Mouse (Mus musculus) myocyte (in vitro differentiated cells): ENCODE data around the gene Ibsp. TPM values are rescaled to one million over a fixed set of nuclear protein-coding genes. Genes with fewer than 3 reads are reported as not detected.
A peak's percentile ranks its signal among the peaks of the same experiment; 100 is the strongest.

Experiments
- H3K27me3 ChIP-seq: one replicate; pipeline ENCODE4 v1.6.1; 2011; ENCODE audit not compliant: control insufficient read depth, insufficient read depth, insufficient read length
- H3K36me3 ChIP-seq: one replicate; pipeline ENCODE4 v1.6.1; 2011; ENCODE audit not compliant: control insufficient read depth, insufficient read depth
- H3K4me2 ChIP-seq: one replicate; pipeline ENCODE4 v1.6.1; 2011; ENCODE audit warnings: low read depth, control low read depth
- H3K4me3 ChIP-seq: one replicate; pipeline ENCODE4 v1.5.1; 2011; ENCODE audit warnings: mild to moderate bottlenecking, control low read depth, moderate library complexity
- H3K79me2 ChIP-seq: one replicate; pipeline ENCODE4 v1.6.1; 2011; ENCODE audit not compliant: control insufficient read depth, insufficient read depth
- H3ac ChIP-seq: one replicate; pipeline ENCODE4 v1.6.1; 2011; ENCODE audit not compliant: control insufficient read depth, insufficient read length
- CEBPB ChIP-seq: IDR thresholded peaks from 2 replicates; pipeline ENCODE4 v1.6.1; 2011; ENCODE audit warnings: mild to moderate bottlenecking, moderate library complexity; ENCODE audit not compliant: poor library complexity, insufficient read depth, severe bottlenecking
- E2F4 ChIP-seq: IDR thresholded peaks from one replicate; pipeline ENCODE4 v1.6.1; 2011; ENCODE audit warnings: mild to moderate bottlenecking, control low read depth, moderate library complexity; ENCODE audit not compliant: insufficient read depth
- MAX ChIP-seq: IDR thresholded peaks from one replicate; pipeline ENCODE4 v1.6.1; 2011; ENCODE audit warnings: low read depth, mild to moderate bottlenecking, control low read depth
- MYOD1 ChIP-seq, 3 experiments: IDR thresholded peaks; one replicate each; pipeline ENCODE4 v1.6.1; 2011; ENCODE audit warnings: control low read depth in 2 of 3, low read depth in 2 of 3, mild to moderate bottlenecking in 2 of 3, moderate library complexity in 1 of 3; ENCODE audit not compliant: insufficient read length in 2 of 3, control insufficient read depth in 1 of 3
- MYOG ChIP-seq, 3 experiments: IDR thresholded peaks; one replicate each; pipeline ENCODE4 v1.6.1; 2011; ENCODE audit warnings: control low read depth in 2 of 3, low read depth in 2 of 3, mild to moderate bottlenecking in 2 of 3; ENCODE audit not compliant: insufficient read length in 2 of 3, control insufficient read depth in 1 of 3, insufficient read depth in 1 of 3
- POLR2A ChIP-seq: IDR thresholded peaks from one replicate; pipeline ENCODE4 v1.6.1; 2011; ENCODE audit warnings: low read depth, mild to moderate bottlenecking, control low read depth, moderate library complexity; ENCODE audit not compliant: insufficient read length
- POLR2AphosphoS2 ChIP-seq: IDR thresholded peaks from one replicate; pipeline ENCODE4 v1.6.1; 2011; ENCODE audit warnings: low read depth, control low read depth; ENCODE audit not compliant: insufficient read length
- REST ChIP-seq: IDR thresholded peaks from one replicate; pipeline ENCODE4 v1.6.1; 2011; ENCODE audit warnings: mild to moderate bottlenecking, control low read depth, moderate library complexity; ENCODE audit not compliant: insufficient read depth, insufficient read length
- SRF ChIP-seq: IDR thresholded peaks from one replicate; pipeline ENCODE4 v1.6.1; 2011; ENCODE audit warnings: low read depth; ENCODE audit not compliant: control insufficient read depth, insufficient read length
- TCF12 ChIP-seq: IDR thresholded peaks from one replicate; pipeline ENCODE4 v1.6.1; 2011; ENCODE audit warnings: mild to moderate bottlenecking, control low read depth; ENCODE audit not compliant: poor library complexity, insufficient read depth, severe bottlenecking
- TCF3 ChIP-seq: IDR thresholded peaks from one replicate; pipeline ENCODE4 v1.6.1; 2011; ENCODE audit warnings: low read depth, control low read depth; ENCODE audit not compliant: insufficient read length
- USF1 ChIP-seq: IDR thresholded peaks from one replicate; pipeline ENCODE4 v1.6.1; 2011; ENCODE audit warnings: low read depth, mild to moderate bottlenecking, control low read depth, moderate library complexity
- polyA plus RNA-seq: library from polyadenylated mRNA; unstranded; fragments of >200 nt; fragmentation: generic; extraction: Trizol; gene quantifications from one replicate; pipeline ENCODE4 v1.2.1, GENCODE M21; 2012; ENCODE audit warnings: missing spikeins

Gene Ibsp
- polyA plus RNA-seq, 1 experiment, result 0.02 TPM

- no peak overlapping the region for H3K4me3 ChIP-seq
- H3K79me2 ChIP-seq, result no peaks in the 10 kb centered on the region
- no peaks in the 10 kb centered on the region for H3K36me3 ChIP-seq
- no peak overlapping the region for H3ac ChIP-seq
- H3K27me3 ChIP-seq, result no peaks in the 10 kb centered on the region
- peak overlapping the region; percentile 41 for H3K4me2 ChIP-seq
- TF ChIP-seq TCF3 (no peak), USF1 (peak; percentile 11)
Measured at GRCm38 (mm10) chr5:104358592-104358991, 59.6 kb downstream of the Ibsp start.

DNA sequence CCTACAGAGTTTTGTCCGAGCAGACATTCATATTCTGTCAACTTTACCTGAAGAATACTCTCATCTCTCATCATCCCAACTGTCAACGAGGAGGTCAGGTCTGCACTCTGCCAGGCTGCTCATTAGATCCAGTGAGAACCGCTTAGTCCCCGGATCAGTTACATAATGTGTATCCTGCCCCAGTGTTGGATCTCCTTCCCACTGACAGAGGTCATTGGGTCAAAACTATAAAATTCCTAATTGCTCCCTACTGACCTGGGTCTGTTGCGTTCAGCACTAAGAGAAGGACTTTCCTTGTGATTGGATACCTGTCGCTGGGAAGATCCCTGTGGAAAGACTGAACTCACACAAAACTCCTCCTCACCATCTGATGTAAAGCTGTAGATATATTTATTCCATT is 60.3 kb downstream of the Ibsp start:
- Histone ChIP-seq H3K36me3 (no peaks in the 10 kb centered on the region), H3ac (no peak overlapping the region), H3K4me3 (no peak overlapping the region), H3K79me2 (no peaks in the 10 kb centered on the region), H3K4me2 (no peak overlapping the region), H3K27me3 (no peaks in the 10 kb centered on the region)
- TF ChIP-seq MYOG (IDR thresholded peaks at IDR 0.05; ENCODE audit: control insufficient read depth in 1 of 3, insufficient read depth in 1 of 3, insufficient read length in 2 of 3, low read depth in 2 of 3) (no peak), CEBPB (no peak), TCF12 (no peak), USF1 (no peak), MYOD1 (IDR thresholded peaks at IDR 0.05; ENCODE audit: control insufficient read depth in 1 of 3, insufficient read length in 2 of 3, low read depth in 2 of 3) (no peak), MAX (no peak), POLR2AphosphoS2 (no peak), POLR2A (no peak), E2F4 (no peak), SRF (no peak), TCF3 (no peak), REST (no peak)

Other genes starting within 250 kb of the Ibsp start
- not detected for gene Gm17660, start 221.6 kb upstream of the Ibsp start, polyA plus RNA-seq
- 0.02 TPM for gene Sparcl1, start 185.4 kb upstream of the Ibsp start, polyA plus RNA-seq
- not detected for gene Dspp, start 128.5 kb upstream of the Ibsp start, polyA plus RNA-seq
- gene Dmp1, start 96.6 kb upstream of the Ibsp start, polyA plus RNA-seq, result 2.2 TPM
- not detected for gene Mepe, start 26.2 kb downstream of the Ibsp start, polyA plus RNA-seq
- 634 TPM for gene Spp1, start 135.9 kb downstream of the Ibsp start, polyA plus RNA-seq
- 6.3 TPM for gene Pkd2, start 160.3 kb downstream of the Ibsp start, polyA plus RNA-seq
- 0.95 TPM for gene BC005561, start 209.2 kb downstream of the Ibsp start, polyA plus RNA-seq